Mouse (Mus musculus): Measurements from ENCODE around the gene Mrpl33.

Mrpl33 gene

GRCm38 (mm10) chr5:31636636-31637253 is 40.0 kb downstream of the Mrpl33 start:
- no peak for DNase-seq (ENCODE audit: extremely low spot score, low read depth, low spot score)

- DNase-seq (ENCODE audit: extremely low spot score, low read depth, low spot score), result no peak
These were observed 43.8 kb downstream of the Mrpl33 start for GRCm38 (mm10) chr5:31640542-31640941.

- DNase-seq (ENCODE audit: extremely low spot score, low read depth, low spot score), result no peak
These were observed 45.6 kb downstream of the Mrpl33 start for GRCm38 (mm10) chr5:31642300-31642699.

- no peak for DNase-seq (ENCODE audit: extremely low spot score, low read depth, low spot score)
These were observed 47.5 kb downstream of the Mrpl33 start for GRCm38 (mm10) chr5:31644272-31644671.

- no peak for DNase-seq (ENCODE audit: extremely low spot score, low read depth, low spot score)
These were observed 48.1 kb downstream of the Mrpl33 start for GRCm38 (mm10) chr5:31644847-31645246.

- DNase-seq (ENCODE audit: extremely low spot score, low read depth, low spot score), result no peak
These were observed 49.1 kb downstream of the Mrpl33 start for GRCm38 (mm10) chr5:31645798-31646197.

GRCm38 (mm10) chr5:31646574-31646973 is 49.8 kb downstream of the Mrpl33 start:
- DNase-seq (ENCODE audit: extremely low spot score, low read depth, low spot score), result no peak

GRCm38 (mm10) chr5:31647327-31647726 is 50.6 kb downstream of the Mrpl33 start:
- DNase-seq (ENCODE audit: extremely low spot score, low read depth, low spot score), result no peak

- no peak for DNase-seq (ENCODE audit: extremely low spot score, low read depth, low spot score)
These were observed 54.0 kb downstream of the Mrpl33 start for GRCm38 (mm10) chr5:31650518-31651288.

GRCm38 (mm10) chr5:31655688-31656190 is 59.0 kb downstream of the Mrpl33 start:
- DNase-seq (ENCODE audit: extremely low spot score, low read depth, low spot score), result no peak

GRCm38 (mm10) chr5:31666176-31666575 is 69.4 kb downstream of the Mrpl33 start:
- no peak for DNase-seq (ENCODE audit: extremely low spot score, low read depth, low spot score)

GRCm38 (mm10) chr5:31668325-31668968 is 71.7 kb downstream of the Mrpl33 start:
- no peak for DNase-seq (ENCODE audit: extremely low spot score, low read depth, low spot score)

- DNase-seq (ENCODE audit: extremely low spot score, low read depth, low spot score), result no peak
These were observed 73.2 kb downstream of the Mrpl33 start for GRCm38 (mm10) chr5:31669984-31670383.

GRCm38 (mm10) chr5:31671137-31671536 is 74.4 kb downstream of the Mrpl33 start:
- no peak for DNase-seq (ENCODE audit: extremely low spot score, low read depth, low spot score)

GRCm38 (mm10) chr5:31673431-31673830 is 76.7 kb downstream of the Mrpl33 start:
- no peak for DNase-seq (ENCODE audit: extremely low spot score, low read depth, low spot score)

GRCm38 (mm10) chr5:31678000-31678399 is 81.3 kb downstream of the Mrpl33 start:
- no peak for DNase-seq (ENCODE audit: extremely low spot score, low read depth, low spot score)

GRCm38 (mm10) chr5:31680183-31680582 is 83.4 kb downstream of the Mrpl33 start:
- no peak for DNase-seq (ENCODE audit: extremely low spot score, low read depth, low spot score)

- DNase-seq (ENCODE audit: extremely low spot score, low read depth, low spot score), result no peak
These were observed 85.6 kb downstream of the Mrpl33 start for GRCm38 (mm10) chr5:31682305-31682704.

- DNase-seq (ENCODE audit: extremely low spot score, low read depth, low spot score), result no peak
These were observed 89.3 kb downstream of the Mrpl33 start for GRCm38 (mm10) chr5:31686040-31686439.

GRCm38 (mm10) chr5:31687972-31688371 is 91.2 kb downstream of the Mrpl33 start:
- DNase-seq (ENCODE audit: extremely low spot score, low read depth, low spot score), result no peak

- DNase-seq (ENCODE audit: extremely low spot score, low read depth, low spot score), result no peak
These were observed 96.5 kb downstream of the Mrpl33 start for GRCm38 (mm10) chr5:31693191-31693590.
